Mouse (Mus musculus) heart, adult 11 months (tissue): ENCODE measurements at regions not wholly inside any gene's neighbourhood (a gene's known extent, or its start where the extent isn't known, plus 50 kb on each side); places are given as distances from the start of the nearest gene placed in this dataset.
A peak's percentile ranks its signal among the peaks of the same experiment; 100 is the strongest.

Source experiments
- DNase-seq: peaks from one replicate; pipeline ENCODE4 v3.0.0; 2022

GRCm38 (mm10) chr15:21988676-21989075 is 560.1 kb upstream of the Cdh18 start:
- DNase-seq: no peak

- DNase-seq: peak; percentile 79
Measured at GRCm38 (mm10) chr15:21993309-21993708, 555.5 kb upstream of the Cdh18 start.

- DNase-seq: no peak
Measured at GRCm38 (mm10) chr15:21995121-21995826, 553.5 kb upstream of the Cdh18 start.

GRCm38 (mm10) chr15:22019977-22020376 is 528.8 kb upstream of the Cdh18 start:
- DNase-seq: no peak

- no peak for DNase-seq
Measured at GRCm38 (mm10) chr15:22030215-22030614, 518.6 kb upstream of the Cdh18 start.

GRCm38 (mm10) chr15:22046423-22046822 is 502.4 kb upstream of the Cdh18 start:
- DNase-seq: no peak

- peak; percentile 75 for DNase-seq
Measured at GRCm38 (mm10) chr15:22046877-22047478, 501.8 kb upstream of the Cdh18 start.

GRCm38 (mm10) chr15:22086856-22087255 is 462.0 kb upstream of the Cdh18 start:
- DNase-seq: no peak

GRCm38 (mm10) chr15:22121746-22122145 is 427.1 kb upstream of the Cdh18 start:
- DNase-seq: no peak

- DNase-seq: no peak
Measured at GRCm38 (mm10) chr15:22151894-22152494, 396.8 kb upstream of the Cdh18 start.

- no peak for DNase-seq
Measured at GRCm38 (mm10) chr15:22152678-22153077, 396.1 kb upstream of the Cdh18 start.

GRCm38 (mm10) chr15:22170302-22170701 is 378.5 kb upstream of the Cdh18 start:
- DNase-seq: peak; percentile 81

GRCm38 (mm10) chr15:22208991-22209390 is 339.8 kb upstream of the Cdh18 start:
- DNase-seq: no peak

- no peak for DNase-seq
Measured at GRCm38 (mm10) chr15:22232629-22233028, 316.2 kb upstream of the Cdh18 start.

GRCm38 (mm10) chr15:22280919-22281318 is 267.9 kb upstream of the Cdh18 start:
- peak; percentile 19 for DNase-seq

GRCm38 (mm10) chr15:22311016-22311415 is 237.8 kb upstream of the Cdh18 start:
- DNase-seq: no peak

GRCm38 (mm10) chr15:22318992-22319391 is 229.8 kb upstream of the Cdh18 start:
- DNase-seq: no peak

GRCm38 (mm10) chr15:22338941-22339340 is 209.9 kb upstream of the Cdh18 start:
- DNase-seq: no peak

GRCm38 (mm10) chr15:22344321-22344720 is 204.5 kb upstream of the Cdh18 start:
- DNase-seq: no peak

GRCm38 (mm10) chr15:22351502-22351901 is 197.3 kb upstream of the Cdh18 start:
- no peak for DNase-seq
